Mouse (Mus musculus) midbrain, embryonic 12.5 days (tissue): ENCODE measurements around the gene Slc38a1. TPM values are rescaled to one million over a fixed set of nuclear protein-coding genes. Genes with fewer than 3 reads are reported as not detected.
A peak's percentile ranks its signal among the peaks of the same experiment; 100 is the strongest.

Source experiments
- ATAC-seq: fragments of 200-750 bp; cut with Nextera tagmentation; 2 replicates; pipeline ENCODE4 v1.8.0; 2017; ENCODE audit warnings: low read depth, moderate TSS enrichment, moderate library complexity; ENCODE audit not compliant: low FRiP score
- H3K27ac ChIP-seq: fragments of 300-500 bp; sonication (generic); replicated peaks from 2 replicates; pipeline ENCODE4 v1.5.1; 2016; ENCODE audit warnings: mild to moderate bottlenecking
- H3K27me3 ChIP-seq: fragments of 300-500 bp; sonication (generic); 2 replicates; pipeline ENCODE4 v1.6.1; 2016; ENCODE audit warnings: mild to moderate bottlenecking
- H3K36me3 ChIP-seq: fragments of 300-500 bp; sonication (generic); 2 replicates; pipeline ENCODE4 v1.6.1; 2016
- H3K4me1 ChIP-seq: fragments of 300-500 bp; sonication (generic); 2 replicates; pipeline ENCODE4 v1.6.1; 2016
- H3K4me2 ChIP-seq: fragments of 300-500 bp; sonication (generic); replicated peaks from 2 replicates; pipeline ENCODE4 v1.6.1; 2016; ENCODE audit warnings: mild to moderate bottlenecking, moderate library complexity
- H3K4me3 ChIP-seq: fragments of 300-500 bp; sonication (generic); 2 replicates; pipeline ENCODE4 v1.5.1; 2016; ENCODE audit warnings: mild to moderate bottlenecking
- H3K9ac ChIP-seq: fragments of 300-500 bp; sonication (generic); replicated peaks from 2 replicates; pipeline ENCODE4 v1.6.1; 2016; ENCODE audit warnings: mild to moderate bottlenecking, moderate library complexity
- H3K9me3 ChIP-seq: fragments of 300-500 bp; sonication (generic); 2 replicates; pipeline ENCODE4 v1.6.1; 2016; ENCODE audit warnings: mild to moderate bottlenecking
- WGBS: fragments of 180-500 bp; shearing (Covaris S2); methylation state at CpG from one replicate; pipeline ENCODE4 v1.1.7; 2016; 5-methylcytosine and 5-hydroxymethylcytosine counted together
- polyA plus RNA-seq: library from polyadenylated mRNA; unstranded; fragments of >200 nt; fragmentation: Nextera tagmentation; extraction: Ambion mirVana; gene quantifications from 2 replicates; pipeline ENCODE4 v1.2.1, GENCODE M21; 2016

Slc38a1 gene
- polyA plus RNA-seq, 1 experiment from 2014 or later = 150 TPM

- ATAC-seq = peak; percentile 56; the same call in 1 of the 2 replicates
- Histone ChIP-seq H3K27me3 (no peaks in the 10 kb centered on the region; the same call in 1 of the 2 replicates), H3K4me3 (peak overlapping the region; percentile 43), H3K9ac (peak overlapping the region; percentile 46; the same call in 1 of the 2 replicates), H3K36me3 (no peaks in the 10 kb centered on the region), H3K4me2 (peak overlapping the region; percentile 48), H3K4me1 (peaks cover 12% of the 10 kb centered on the region; the same call in 1 of the 2 replicates), H3K9me3 (no peaks in the 10 kb centered on the region), H3K27ac (no peak overlapping the region)
- 5% methylated on average over 24 of the region's 24 CpGs for WGBS
These were observed 99.4 kb downstream of the Slc38a1 start for GRCm38 (mm10) chr15:96543181-96543828.

GRCm38 (mm10) chr15:96542135-96542534, 100.6 kb downstream of the Slc38a1 start:
- whole genome bisulfite sequencing = 63% methylated on average over 8 of the region's 8 CpGs
- no peak overlapping the region for H3K9ac ChIP-seq
- no peak for ATAC-seq
- H3K4me3 ChIP-seq = no peak overlapping the region
- H3K27me3 ChIP-seq = no peaks in the 10 kb centered on the region; the same call in 1 of the 2 replicates
- H3K4me1 ChIP-seq = 0 out of 2 replicates have a peak, but pooled peaks cover under 1% of the 10 kb centered on the region
- H3K9me3 ChIP-seq = no peaks in the 10 kb centered on the region
- H3K36me3 ChIP-seq = no peaks in the 10 kb centered on the region
- H3K4me2 ChIP-seq = no peak overlapping the region
- H3K27ac ChIP-seq = no peak overlapping the region

GRCm38 (mm10) chr15:96537272-96537671, 105.4 kb downstream of the Slc38a1 start:
- Histone ChIP-seq H3K27ac (no peak overlapping the region), H3K9me3 (no peaks in the 10 kb centered on the region), H3K4me1 (no peaks in the 10 kb centered on the region), H3K4me3 (no peak overlapping the region), H3K4me2 (no peak overlapping the region), H3K27me3 (no peaks in the 10 kb centered on the region), H3K9ac (no peak overlapping the region), H3K36me3 (no peaks in the 10 kb centered on the region)
- no peak for ATAC-seq
- WGBS = 93% methylated on average over 11 of the region's 11 CpGs

GRCm38 (mm10) chr15:96536412-96536811, 106.3 kb downstream of the Slc38a1 start:
- no peaks in the 10 kb centered on the region for H3K4me1 ChIP-seq
- no peak for ATAC-seq
- H3K4me3 ChIP-seq = no peak overlapping the region
- H3K4me2 ChIP-seq = no peak overlapping the region
- H3K9ac ChIP-seq = no peak overlapping the region
- WGBS = 86% methylated on average over 7 of the region's 7 CpGs
- no peaks in the 10 kb centered on the region for H3K36me3 ChIP-seq
- H3K27ac ChIP-seq = no peak overlapping the region
- no peaks in the 10 kb centered on the region for H3K9me3 ChIP-seq
- no peaks in the 10 kb centered on the region for H3K27me3 ChIP-seq

- Histone ChIP-seq H3K4me2 (no peak overlapping the region), H3K27me3 (no peaks in the 10 kb centered on the region), H3K36me3 (no peaks in the 10 kb centered on the region), H3K9ac (no peak overlapping the region), H3K4me1 (peaks cover 6% of the 10 kb centered on the region), H3K27ac (no peak overlapping the region), H3K4me3 (no peak overlapping the region), H3K9me3 (no peaks in the 10 kb centered on the region)
- ATAC-seq = no peak
- 42% methylated on average over 6 of the region's 6 CpGs for WGBS
These were observed 115.0 kb downstream of the Slc38a1 start for GRCm38 (mm10) chr15:96527686-96528085.

GRCm38 (mm10) chr15:96524239-96524738, 118.4 kb downstream of the Slc38a1 start:
- Histone ChIP-seq H3K27me3 (no peaks in the 10 kb centered on the region), H3K9me3 (no peaks in the 10 kb centered on the region), H3K4me1 (peaks cover 6% of the 10 kb centered on the region), H3K4me2 (no peak overlapping the region), H3K4me3 (no peak overlapping the region), H3K36me3 (no peaks in the 10 kb centered on the region), H3K9ac (no peak overlapping the region), H3K27ac (peak overlapping the region; percentile 36; the same call in 1 of the 2 replicates)
- WGBS = 32% methylated on average over 9 of the region's 9 CpGs
- ATAC-seq = peak; percentile 65

Other genes with a start within 250 kb of the Slc38a1 start
- 89.9 and 92.5 TPM in 2 replicates for gene Scaf11, start 182.1 kb downstream of the Slc38a1 start, polyA plus RNA-seq
- 190 and 201 TPM in 2 replicates for gene Slc38a2, start 56.8 kb upstream of the Slc38a1 start, polyA plus RNA-seq